Mouse (Mus musculus) C3H10T1/2 (cell line): ENCODE data around the gene Ero1lb. TPM values are rescaled to one million over a fixed set of nuclear protein-coding genes. Genes with fewer than 3 reads are reported as not detected.

ENCODE experiments used
- polyA plus RNA-seq, 2 experiments: library from polyadenylated mRNA; unstranded; fragments of >200 nt; fragmentation: generic; extraction: Trizol; gene quantifications; one replicate each; pipeline ENCODE4 v1.2.1; 2012; ENCODE audit warnings: missing spikeins in 2 of 2

Ero1lb gene
- polyA plus RNA-seq = 1 to 10 TPM in 1 of 2 experiments, under 1 TPM in 1; 0.27 to 2.2 TPM

DNA sequence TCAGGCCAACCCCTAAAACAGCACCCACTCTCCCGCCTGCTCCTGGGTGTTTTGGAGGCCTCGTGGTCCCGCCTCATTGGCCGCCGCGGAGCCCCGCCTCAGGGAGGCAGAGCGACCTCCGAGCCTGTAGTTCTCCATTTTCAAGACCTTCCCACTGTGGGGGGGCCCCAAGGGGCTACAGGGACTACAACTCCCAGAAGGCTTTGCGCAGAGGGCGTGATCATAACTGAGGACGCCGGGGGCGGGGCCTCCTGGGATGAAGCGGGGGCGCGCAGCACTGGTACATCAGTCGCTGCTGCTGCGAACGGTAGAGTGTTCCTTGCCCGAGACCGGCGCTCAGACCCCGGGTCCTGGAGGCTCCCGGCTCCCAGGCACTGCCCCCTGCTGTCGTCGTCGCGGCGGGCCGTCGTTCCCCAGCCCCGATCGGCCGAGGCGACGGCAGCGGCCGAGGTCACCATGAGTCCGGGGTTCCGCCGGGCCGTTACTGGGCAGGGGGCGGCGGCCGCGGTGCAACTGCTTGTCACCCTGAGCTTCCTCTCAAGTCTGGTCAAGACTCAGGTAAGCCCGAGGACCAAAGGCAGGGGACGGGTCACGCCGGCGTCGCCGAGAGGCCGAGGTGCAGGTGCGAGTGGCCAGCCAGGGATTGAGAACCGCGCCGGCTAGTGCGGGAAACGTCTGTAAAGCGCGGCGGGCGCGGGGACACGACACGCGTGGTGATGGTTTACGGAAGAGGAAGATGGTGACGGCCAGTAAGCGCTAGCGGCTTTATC, at the start of gene Ero1lb:
Gene Ero1lb (plus strand): TSS at position 254 of the 770 bp plus-strand sequence.

DNA sequence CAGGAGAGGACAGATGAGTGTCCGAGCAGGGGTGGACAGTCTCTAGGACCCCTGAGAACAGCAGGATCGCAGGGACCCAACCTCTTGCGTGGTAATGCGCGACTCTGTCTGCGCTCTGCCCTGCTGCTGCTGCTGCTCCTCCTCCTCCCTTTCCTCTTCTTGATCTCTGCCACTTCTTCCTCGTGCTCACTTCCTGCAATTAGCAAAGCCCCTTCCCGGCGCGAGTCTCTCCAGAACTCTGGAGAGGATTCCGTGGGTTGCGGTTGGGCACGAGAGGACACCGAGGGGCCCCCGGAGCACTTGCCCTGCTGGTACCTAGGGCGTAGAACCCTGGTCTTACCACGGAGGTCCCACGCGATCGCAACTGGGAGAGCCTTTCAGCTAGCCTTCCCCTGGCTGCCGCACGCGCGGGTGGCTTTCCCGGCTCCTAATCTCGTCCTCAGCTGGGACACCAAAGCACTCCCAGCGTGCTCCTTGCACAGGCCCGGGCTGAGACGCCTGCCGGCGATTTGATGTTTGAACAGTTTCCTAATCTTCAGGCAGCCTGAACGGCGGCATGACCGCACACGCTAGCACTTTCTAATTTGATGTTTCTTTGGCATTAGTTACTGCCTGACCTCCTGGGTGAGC, 45.6 kb upstream of the Ero1lb start, which contains the start of gene Edaradd:
Gene Edaradd (minus strand): TSS at position 484 of the 630 bp plus-strand sequence.

Other genes starting within 250 kb of the Ero1lb start
- gene Actn2, start 225.1 kb upstream of the Ero1lb start, polyA plus RNA-seq = not detected
- 1 to 10 TPM; 6.0 to 6.6 TPM for gene Heatr1, start 170.8 kb upstream of the Ero1lb start, polyA plus RNA-seq
- gene Lgals8, start 100.9 kb upstream of the Ero1lb start, polyA plus RNA-seq = 10 to 100 TPM in 1 of 2 experiments, 1 to 10 TPM in 1; 2.1 to 25.4 TPM
- gene Edaradd, start 45.4 kb upstream of the Ero1lb start, polyA plus RNA-seq = under 1 TPM; under 0.01 to 0.02 TPM
- gene Prl2c3, start 234.2 kb downstream of the Ero1lb start, polyA plus RNA-seq = under 1 TPM in 1 of 2 experiments, not detected in 1; 0.76 TPM